Mouse (Mus musculus) kidney, postnatal 0 days (tissue): Measurements from ENCODE around the gene Gm10644. TPM values are rescaled to one million over a fixed set of nuclear protein-coding genes. Genes with fewer than 3 reads are reported as not detected.

Experiments
- ATAC-seq: fragments of 200-750 bp; cut with Nextera tagmentation; replicated peaks from 2 replicates; pipeline ENCODE4 v1.8.0; 2017; ENCODE audit warnings: low read depth, moderate number of reproducible peaks, moderate TSS enrichment, moderate library complexity; ENCODE audit not compliant: low FRiP score
- DNase-seq: peaks from one replicate; pipeline ENCODE4 v3.0.0-alpha.2; 2016; ENCODE audit warnings: low spot score
- H3K27ac ChIP-seq: fragments of 300-500 bp; sonication (generic); 2 replicates; pipeline ENCODE4 v1.5.1; 2014; ENCODE audit warnings: mild to moderate bottlenecking
- H3K27me3 ChIP-seq: fragments of 300-500 bp; sonication (generic); 2 replicates; pipeline ENCODE4 v1.6.1; 2014; ENCODE audit warnings: low read length, mixed read lengths; ENCODE audit not compliant: insufficient read depth
- H3K36me3 ChIP-seq: fragments of 300-500 bp; sonication (generic); 2 replicates; pipeline ENCODE4 v1.6.1; 2014; ENCODE audit warnings: low read length, mixed read lengths; ENCODE audit not compliant: insufficient read depth
- H3K4me1 ChIP-seq: fragments of 300-500 bp; sonication (generic); replicated peaks from 2 replicates; pipeline ENCODE4 v1.6.1; 2014; ENCODE audit warnings: antibody characterized with exemption, low read length, mixed read lengths; ENCODE audit not compliant: insufficient read depth
- H3K4me2 ChIP-seq: fragments of 300-500 bp; sonication (generic); 2 replicates; pipeline ENCODE4 v1.6.1; 2014; ENCODE audit warnings: mild to moderate bottlenecking, low read length, moderate library complexity, mixed read lengths
- H3K4me3 ChIP-seq: fragments of 300-500 bp; sonication (generic); replicated peaks from 2 replicates; pipeline ENCODE4 v1.5.1; 2014; ENCODE audit warnings: low read depth, low read length
- H3K9ac ChIP-seq: fragments of 300-500 bp; sonication (generic); 2 replicates; pipeline ENCODE4 v1.6.1; 2014; ENCODE audit warnings: low read depth, low read length
- H3K9me3 ChIP-seq: fragments of 300-500 bp; sonication (generic); replicated peaks from 2 replicates; pipeline ENCODE4 v1.6.1; 2016; ENCODE audit warnings: low read length, inconsistent platforms, mixed read lengths
- CTCF ChIP-seq: IDR thresholded peaks from 2 replicates; pipeline ENCODE4 v1.5.1; 2016; ENCODE audit warnings: antibody characterized with exemption, low read depth, mild to moderate bottlenecking, moderate library complexity
- WGBS: fragments of 180-500 bp; shearing (Covaris S2); extraction: QIAGEN DNeasy Blood & Tissue Kit; methylation state at CpG from one replicate; pipeline ENCODE4 v1.1.7; 2014; 5-methylcytosine and 5-hydroxymethylcytosine counted together
- polyA plus RNA-seq: library from polyadenylated mRNA; unstranded; fragments of >200 nt; fragmentation: Nextera tagmentation; extraction: Ambion mirVana; gene quantifications from 2 replicates; pipeline ENCODE4 v1.2.1, GENCODE M21; 2015

Gm10644 gene
- polyA plus RNA-seq, 1 experiment from 2014 or later = 0.47 TPM

- Histone ChIP-seq H3K4me3 (no peak overlapping the region), H3K27me3 (no peaks in the 10 kb centered on the region), H3K9ac (no peak overlapping the region), H3K36me3 (0 out of 2 replicates have a peak, but pooled peaks cover 8% of the 10 kb centered on the region), H3K9me3 (no peaks in the 10 kb centered on the region), H3K27ac (no peak overlapping the region), H3K4me1 (peaks cover 21% of the 10 kb centered on the region), H3K4me2 (no peak overlapping the region)
- WGBS = 94% methylated on average over 2 of the region's 2 CpGs
- no peak for ATAC-seq
- no peak for DNase-seq
- no peak for TF ChIP-seq CTCF
These were observed 44.8 kb upstream of the Gm10644 start for GRCm38 (mm10) chr8:83999825-84000224.

GRCm38 (mm10) chr8:83999057-83999705, 44.2 kb upstream of the Gm10644 start:
- WGBS = 60% methylated on average over 16 of the region's 16 CpGs
- Histone ChIP-seq H3K4me3 (peak overlapping the region; percentile 61), H3K4me1 (peaks cover 18% of the 10 kb centered on the region), H3K27ac (no peak overlapping the region), H3K9me3 (no peaks in the 10 kb centered on the region), H3K27me3 (no peaks in the 10 kb centered on the region), H3K4me2 (peak overlapping the region; percentile 90), H3K36me3 (0 out of 2 replicates have a peak, but pooled peaks cover 8% of the 10 kb centered on the region), H3K9ac (peak overlapping the region; percentile 76; the same call in 1 of the 2 replicates)
- no peak for DNase-seq
- no peak for TF ChIP-seq CTCF
- ATAC-seq = no peak

DNA sequence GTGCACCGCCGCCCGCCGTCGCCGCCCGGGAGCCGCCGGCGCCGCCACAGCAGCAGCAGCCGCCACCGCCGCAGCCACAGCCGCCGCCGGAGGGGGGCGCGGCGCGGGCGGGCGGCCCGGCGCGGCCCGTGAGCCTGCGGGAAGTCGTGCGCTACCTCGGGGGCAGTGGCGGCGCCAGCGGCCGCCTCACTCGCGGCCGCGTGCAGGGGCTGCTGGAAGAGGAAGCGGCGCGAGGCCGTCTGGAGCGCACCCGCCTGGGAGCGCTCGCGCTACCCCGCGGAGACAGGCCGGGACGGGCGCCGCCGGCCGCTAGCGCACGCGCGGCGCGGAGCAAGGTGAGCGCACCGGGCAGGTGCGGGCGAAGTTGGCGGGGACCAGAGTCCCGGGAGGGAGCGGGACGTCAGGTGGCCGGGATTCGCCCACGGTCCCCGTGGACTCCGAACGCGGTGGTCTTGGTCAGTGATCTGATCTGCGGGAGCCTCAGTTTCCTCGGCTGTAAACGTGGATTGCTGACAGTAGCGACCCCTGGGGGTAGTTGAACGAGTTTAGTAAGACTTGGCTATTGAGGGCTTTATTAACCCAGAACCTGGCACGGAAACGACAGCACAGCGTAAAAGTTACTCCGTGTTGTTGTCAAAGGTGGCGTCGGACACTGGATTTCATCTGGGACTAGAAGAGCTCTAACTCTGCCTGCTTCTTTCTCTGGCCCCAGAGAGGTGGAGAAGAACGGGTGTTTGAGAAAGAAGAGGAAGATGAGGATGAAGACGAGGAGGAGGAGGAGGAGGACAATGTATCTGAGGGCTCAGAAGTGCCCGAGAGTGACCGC, 43.4 kb upstream of the Gm10644 start:
- no peaks in the 10 kb centered on the region for H3K27me3 ChIP-seq
- H3K4me3 ChIP-seq = peak overlapping the region; percentile 61
- WGBS = 1% methylated on average over 62 of the region's 92 CpGs
- 0 out of 2 replicates have a peak, but pooled peaks cover 8% of the 10 kb centered on the region for H3K36me3 ChIP-seq
- peak overlapping the region; percentile 90 for H3K4me2 ChIP-seq
- peak overlapping the region; percentile 94 for H3K27ac ChIP-seq
- peak overlapping the region; percentile 76 for H3K9ac ChIP-seq
- peak; percentile 80 for DNase-seq
- peak; percentile 9; the same call in 1 of the 2 replicates for ATAC-seq
- no peaks in the 10 kb centered on the region for H3K9me3 ChIP-seq
- peaks cover 14% of the 10 kb centered on the region for H3K4me1 ChIP-seq
- peak; percentile 60 for TF ChIP-seq CTCF

- WGBS = under 1% methylated on average over 50 of the region's 112 CpGs
- 0 out of 2 replicates have a peak, but pooled peaks cover 8% of the 10 kb centered on the region for H3K36me3 ChIP-seq
- H3K27ac ChIP-seq = peak within 1 kb of the TSS; percentile 94
- H3K9me3 ChIP-seq = no peaks in the 10 kb centered on the region
- DNase-seq (no peak), ATAC-seq (0 out of 2 replicates have a peak, but pooled peaks have one; percentile 11)
- H3K4me3 ChIP-seq = peak within 1 kb of the TSS; percentile 75
- peak within 1 kb of the TSS; percentile 90 for H3K4me2 ChIP-seq
- peak within 1 kb of the TSS; percentile 76 for H3K9ac ChIP-seq
- no peak for TF ChIP-seq CTCF
- no peaks in the 10 kb centered on the region for H3K27me3 ChIP-seq
- H3K4me1 ChIP-seq = peaks cover 14% of the 10 kb centered on the region
These were observed 42.6 kb upstream of the Gm10644 start, which contains the start of gene Samd1 for GRCm38 (mm10) chr8:83997511-83998141. TSS of gene Samd1 (plus strand) at chr8:83997672.

DNA sequence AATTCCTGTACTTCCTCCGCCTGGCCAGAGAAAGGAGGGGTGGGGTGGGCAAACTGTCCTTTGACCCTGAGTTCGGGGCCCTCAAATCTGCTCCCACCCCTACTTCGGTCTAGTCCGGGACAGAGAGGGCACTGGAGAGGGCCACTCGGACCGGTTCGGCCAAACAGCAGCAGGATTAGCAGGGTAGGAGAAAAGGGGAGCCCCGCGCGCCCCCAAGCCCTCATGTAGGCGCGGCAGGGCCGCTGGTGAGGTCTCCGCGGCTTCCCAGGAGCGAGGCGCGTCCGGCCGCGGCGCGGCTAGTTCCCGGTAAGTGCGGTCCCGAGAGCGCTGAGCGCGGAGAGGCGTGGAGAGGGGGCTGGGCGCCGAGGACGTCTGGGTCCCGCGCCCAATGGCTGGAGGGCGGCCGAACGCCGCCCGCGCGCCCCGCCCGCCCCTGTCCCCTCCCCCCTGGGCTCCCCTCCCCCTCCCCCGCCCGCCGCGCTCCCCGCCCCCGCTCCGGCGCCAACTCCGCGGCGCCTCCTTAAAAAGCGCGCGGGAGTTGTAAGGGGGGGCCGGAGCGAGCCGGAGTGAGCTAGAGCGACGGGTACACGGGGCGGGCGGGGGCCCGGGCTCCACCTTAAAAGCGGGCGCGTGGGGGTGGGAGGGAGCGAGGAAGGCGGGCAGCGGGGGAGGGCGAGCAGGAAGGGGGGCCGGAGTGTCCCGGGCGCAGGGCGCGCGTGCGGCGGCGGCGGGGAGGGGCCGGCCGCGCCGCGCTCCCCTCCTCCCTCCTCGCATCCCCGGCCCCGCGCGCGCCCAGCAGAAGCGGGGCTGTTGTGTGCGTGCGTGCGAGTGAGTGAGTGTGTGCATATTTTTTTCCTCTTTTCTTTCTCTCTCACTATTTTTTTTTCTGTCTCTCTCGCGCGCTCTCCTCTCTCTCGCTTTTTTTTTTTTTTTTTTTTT, 41.8 kb upstream of the Gm10644 start:
- peaks cover 9% of the 10 kb centered on the region; the same call in 1 of the 2 replicates for H3K36me3 ChIP-seq
- peak overlapping the region; percentile 94 for H3K27ac ChIP-seq
- H3K4me2 ChIP-seq = peak overlapping the region; percentile 90
- under 1% methylated on average over 61 of the region's 103 CpGs for WGBS
- H3K9me3 ChIP-seq = no peaks in the 10 kb centered on the region
- TF ChIP-seq CTCF = no peak
- ATAC-seq (peak; percentile 78), DNase-seq (peak; percentile 90)
- peak overlapping the region; percentile 76 for H3K9ac ChIP-seq
- H3K4me3 ChIP-seq = peak overlapping the region; percentile 75
- peaks cover 14% of the 10 kb centered on the region for H3K4me1 ChIP-seq
- no peaks in the 10 kb centered on the region for H3K27me3 ChIP-seq
